ENCODE assay signal across 21 mouse cellular contexts in genomic region chr4:139007981-139008536, GRCm38 (mm10). TPM values are rescaled to one million over a fixed set of nuclear protein-coding genes. Genes with fewer than 3 reads are reported as not detected.
DNase-seq lines count a peak whose midpoint lies in the region; ATAC-seq and TF ChIP-seq lines count a peak whose summit lies in the region.
"Had no signal": no experiment of that assay in that cellular context is flagged by ENCODE, and none has a peak within 500 bp of the region (broad histone marks: within the 10 kb centered on the region; RNA-seq: fewer than 3 reads in every experiment).

No protein-coding gene starts in this region.

- no peaks in the 10 kb centered on the region for H3K9me3 ChIP-seq in hindbrain, embryonic 13.5 days
- no peaks in the 10 kb centered on the region for H3K9me3 ChIP-seq in stomach, embryonic 16.5 days (replicated peaks; ENCODE audit: control insufficient read depth, low read length)
- H3K9me3 ChIP-seq: forebrain, embryonic 13.5 days; heart, embryonic 13.5 days had no signal

- H3K4me2 ChIP-seq in hindbrain, embryonic 13.5 days, result no peak overlapping the region
- H3K4me2 ChIP-seq in stomach, embryonic 16.5 days (ENCODE audit: low read depth, low read length), result no peak overlapping the region
- H3K4me2 ChIP-seq: forebrain, embryonic 13.5 days; heart, embryonic 13.5 days; lung, embryonic 14.5 days had no signal

- H3K4me1 ChIP-seq in lung, adult 2 months (ENCODE audit: control insufficient read depth, insufficient read depth, low read length), result no peaks in the 10 kb centered on the region; the same call in 1 of the 2 replicates
- peaks cover 22% of the 10 kb centered on the region for H3K4me1 ChIP-seq in hindbrain, embryonic 13.5 days (replicated peaks)
- H3K4me1 ChIP-seq in stomach, embryonic 16.5 days (ENCODE audit: control insufficient read depth, insufficient read depth, low read length), result no peaks in the 10 kb centered on the region
- H3K4me1 ChIP-seq: forebrain, embryonic 13.5 days; heart, embryonic 13.5 days had no signal

- TF ChIP-seq CTCF in lung, adult 2 months (IDR thresholded peaks at IDR 0.05; ENCODE audit: insufficient read depth, low read length), result no peak

- no peak for ATAC-seq in hindbrain, embryonic 13.5 days (ENCODE audit: low FRiP score)
- peak; percentile 70 for ATAC-seq in stomach, embryonic 16.5 days (ENCODE audit: insufficient read depth, low FRiP score)
- ATAC-seq: activated CD4-positive, CD25-positive, alpha-beta regulatory T cell, adult 4 months; forebrain, embryonic 13.5 days had no signal

- no peak overlapping the region for H3K9ac ChIP-seq in hindbrain, embryonic 13.5 days
- no peak overlapping the region for H3K9ac ChIP-seq in stomach, embryonic 16.5 days (ENCODE audit: low read length)
- H3K9ac ChIP-seq: forebrain, embryonic 13.5 days; heart, embryonic 13.5 days; lung, embryonic 14.5 days had no signal

- DNase-seq in adrenal gland, adult (ENCODE audit: inconsistent age in 2 of 2, low spot score in 1 of 2), result peak; percentile 60 to 86
- no peak for DNase-seq in adrenal gland, postnatal 4 days (ENCODE audit: low spot score in 2 of 2)
- peak; percentile 7 for DNase-seq in lung, adult 2 months
- DNase-seq in lung, postnatal 10 days, result no peak
- no peak for DNase-seq in thymus, postnatal 0 days (ENCODE audit: low spot score)
- no peak for DNase-seq in right cerebral cortex, postnatal 36 days (ENCODE audit: low spot score in 2 of 2)
- DNase-seq: cerebellum, adult 2 months; heart, postnatal 4 days; kidney, postnatal 14 days; lung, embryonic 14.5 days; thymus, adult 18-20 months had no signal

- H3K27ac ChIP-seq in hindbrain, embryonic 13.5 days, result peak overlapping the region; percentile 69
- H3K27ac ChIP-seq in stomach, embryonic 16.5 days (ENCODE audit: low read length), result peak overlapping the region; percentile 71
- H3K27ac ChIP-seq: forebrain, embryonic 13.5 days; heart, embryonic 13.5 days had no signal

- no peak overlapping the region for H3K4me3 ChIP-seq in lung, adult 2 months (replicated peaks; ENCODE audit: extremely low read depth, low read depth, low read length)
- H3K4me3 ChIP-seq in hindbrain, embryonic 13.5 days, result no peak overlapping the region
- H3K4me3 ChIP-seq in stomach, embryonic 16.5 days (replicated peaks; ENCODE audit: low read length), result no peak overlapping the region
- H3K4me3 ChIP-seq: forebrain, embryonic 13.5 days; heart, embryonic 13.5 days had no signal

- WGBS in lung, adult 2 months, result 34% methylated on average over 6 of the region's 6 CpGs
- 36% methylated on average over 6 of the region's 6 CpGs for WGBS in hindbrain, embryonic 13.5 days
- WGBS in stomach, embryonic 16.5 days, result 19% methylated on average over 6 of the region's 6 CpGs

- no peaks in the 10 kb centered on the region for H3K36me3 ChIP-seq in hindbrain, embryonic 13.5 days
- H3K36me3 ChIP-seq in stomach, embryonic 16.5 days (ENCODE audit: control insufficient read depth, insufficient read depth, low read length), result no peaks in the 10 kb centered on the region
- H3K36me3 ChIP-seq: heart, embryonic 13.5 days had no signal

- TF ChIP-seq POLR2A in lung, adult 2 months (IDR thresholded peaks at IDR 0.05; ENCODE audit: borderline replicate concordance, extremely low read depth, low read depth, low read length), result no peak

- H3K27me3 ChIP-seq in hindbrain, embryonic 13.5 days, result peaks cover 5% of the 10 kb centered on the region; the same call in 1 of the 2 replicates
- H3K27me3 ChIP-seq in stomach, embryonic 16.5 days (ENCODE audit: control insufficient read depth, insufficient read depth, low read length), result no peaks in the 10 kb centered on the region
- H3K27me3 ChIP-seq: CH12.LX; forebrain, embryonic 13.5 days had no signal

RNA-seq across cellular contexts. Expression of gene Tmco4, which starts 35.4 kb away (rescaled TPM):
- 10 to 100 TPM; 16.4 to 20.8 TPM for total RNA-seq in adrenal gland, postnatal 4 days (2021)
- 14.7 and 15.1 TPM in 2 replicates for polyA plus RNA-seq in lung, adult 2 months (2012; rRNA removed)
- polyA plus RNA-seq in hindbrain, embryonic 13.5 days (2015; fragmentation: Nextera tagmentation; extraction: Ambion mirVana), result 0.89 and 1.3 TPM in 2 replicates
- polyA plus RNA-seq in stomach, embryonic 16.5 days (2015; fragmentation: Nextera tagmentation; extraction: Ambion mirVana), result 12.7 and 16.4 TPM in 2 replicates
- 10.7 and 11.4 TPM in 2 replicates for polyA plus RNA-seq in thymus, postnatal 0 days (2015; fragmentation: Nextera tagmentation; extraction: Ambion mirVana)

RNA-seq across cellular contexts. Expression of gene Rnf186, which starts 41.1 kb away (rescaled TPM):
- total RNA-seq in adrenal gland, postnatal 4 days (2021), result 1 to 10 TPM in 1 of 2 experiments, not detected in 1; 1.2 TPM
- polyA plus RNA-seq in lung, adult 2 months (2012; rRNA removed), result 74.5 and 93.5 TPM in 2 replicates
- not detected in 2 replicates for polyA plus RNA-seq in hindbrain, embryonic 13.5 days (2015; fragmentation: Nextera tagmentation; extraction: Ambion mirVana)
- 19.3 and 25.1 TPM in 2 replicates for polyA plus RNA-seq in stomach, embryonic 16.5 days (2015; fragmentation: Nextera tagmentation; extraction: Ambion mirVana)
- polyA plus RNA-seq in thymus, postnatal 0 days (2015; fragmentation: Nextera tagmentation; extraction: Ambion mirVana), result 0.61 and 1.1 TPM in 2 replicates
- total RNA-seq: CH12.LX; heart, postnatal 4 days; layer of hippocampus, postnatal 14 days; left cerebral cortex, postnatal 25 days; neutrophil, adult 5-6 weeks had no signal
- polyA plus RNA-seq: activated CD4-positive, CD25-positive, alpha-beta regulatory T cell, adult 4 months; cerebellum, adult 2 months; cortical plate, adult 2 months; heart, embryonic 13.5 days had no signal

Comparison
In these comparisons a context has a peak if more than half of its experiments do, and no peak if none do; other contexts are left out.
1. DNase-seq: peak in adrenal gland, adult (2 of 2) and lung, adult 2 months (single experiment); none in adrenal gland, postnatal 4 days (0 of 2), lung, postnatal 10 days (single experiment), thymus, postnatal 0 days (single experiment) and right cerebral cortex, postnatal 36 days (0 of 2).